Mouse (Mus musculus): ENCODE data around the gene Pqlc2. TPM values are rescaled to one million over a fixed set of nuclear protein-coding genes. Genes with fewer than 3 reads are reported as not detected.

The Pqlc2 gene
- total and polyA plus RNA-seq, 2 experiments from 2014 or later, result 10.9 to 26.5 TPM

GRCm38 (mm10) chr4:139256146-139256545 lies 54.4 kb downstream of the Pqlc2 start:
- Histone ChIP-seq H3K4me1 (ENCODE audit: insufficient read depth, low read length) (peaks cover 3% of the 10 kb centered on the region; the same call in 1 of the 2 replicates), H3K4me3 (ENCODE audit: low read depth, low read length) (no peak overlapping the region), H3K9me3 (ENCODE audit: low read length) (no peaks in the 10 kb centered on the region), H3K4me2 (ENCODE audit: low read depth, low read length, poor library complexity, severe bottlenecking) (no peak overlapping the region), H3K27me3 (ENCODE audit: insufficient read depth, low read length) (no peaks in the 10 kb centered on the region), H3K27ac (ENCODE audit: low read depth, low read length) (no peak overlapping the region), H3K36me3 (ENCODE audit: insufficient read depth, low read length) (peaks cover 33% of the 10 kb centered on the region), H3K9ac (replicated peaks; ENCODE audit: low read length, poor library complexity, severe bottlenecking) (no peak overlapping the region)
- ATAC-seq (ENCODE audit: low FRiP score) (no peak), DNase-seq (ENCODE audit: low spot score) (no peak)
- TF ChIP-seq CTCF (IDR thresholded peaks at IDR 0.05), result no peak
- 89% methylated on average over 4 of the region's 4 CpGs for WGBS

- H3K9me3 ChIP-seq (ENCODE audit: low read length), result no peaks in the 10 kb centered on the region
- TF ChIP-seq CTCF (IDR thresholded peaks at IDR 0.05), result no peak
- H3K27ac ChIP-seq (ENCODE audit: low read depth, low read length), result no peak overlapping the region
- no peak overlapping the region for H3K9ac ChIP-seq (replicated peaks; ENCODE audit: low read length, poor library complexity, severe bottlenecking)
- H3K4me2 ChIP-seq (ENCODE audit: low read depth, low read length, poor library complexity, severe bottlenecking), result no peak overlapping the region
- H3K36me3 ChIP-seq (ENCODE audit: insufficient read depth, low read length), result peaks cover 13% of the 10 kb centered on the region
- DNase-seq (ENCODE audit: low spot score) (no peak), ATAC-seq (ENCODE audit: low FRiP score) (no peak)
- 86% methylated on average over 9 of the region's 9 CpGs for WGBS
- no peak overlapping the region for H3K4me3 ChIP-seq (ENCODE audit: low read depth, low read length)
- no peaks in the 10 kb centered on the region for H3K27me3 ChIP-seq (ENCODE audit: insufficient read depth, low read length)
- peaks cover 3% of the 10 kb centered on the region; the same call in 1 of the 2 replicates for H3K4me1 ChIP-seq (ENCODE audit: insufficient read depth, low read length)
Observed at GRCm38 (mm10) chr4:139253206-139253605, 57.3 kb downstream of the Pqlc2 start.

DNA sequence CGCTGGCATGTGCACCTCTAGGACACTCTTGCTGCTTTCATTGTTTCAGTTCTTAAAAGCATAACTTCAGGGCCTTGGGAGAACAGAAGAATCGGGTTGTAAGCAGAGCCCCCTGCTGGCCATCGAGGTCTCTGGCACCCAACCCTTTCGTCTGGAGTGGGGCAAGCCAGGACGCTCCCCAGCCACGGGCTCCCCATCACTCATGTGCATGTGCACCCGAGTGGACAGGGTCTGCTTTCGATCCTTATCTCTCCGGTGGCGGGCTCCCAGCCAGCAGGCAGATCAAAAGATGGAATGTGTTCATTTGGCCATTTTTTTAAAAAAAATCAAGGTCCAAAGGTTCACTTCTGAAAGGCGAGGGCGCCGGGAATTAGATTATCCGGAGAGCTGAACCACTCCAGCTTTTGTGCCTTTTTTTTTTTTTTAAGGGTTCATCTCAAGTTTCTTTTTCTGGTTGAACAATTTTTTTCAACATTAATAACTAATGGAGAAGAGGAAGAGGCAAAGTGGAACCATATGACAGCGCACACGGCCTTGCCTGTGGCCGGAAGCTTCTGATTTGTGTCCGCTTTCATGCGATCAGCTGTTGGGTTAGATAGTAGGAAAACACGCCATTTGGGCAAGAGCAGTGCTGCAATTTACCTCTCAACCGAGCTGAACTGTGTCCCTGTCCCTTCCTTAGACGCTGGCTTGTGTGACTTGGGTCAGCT lies 58.3 kb downstream of the Pqlc2 start:
- peaks cover 3% of the 10 kb centered on the region; the same call in 1 of the 2 replicates for H3K4me1 ChIP-seq (ENCODE audit: insufficient read depth, low read length)
- no peak overlapping the region for H3K9ac ChIP-seq (replicated peaks; ENCODE audit: low read length, poor library complexity, severe bottlenecking)
- 50% methylated on average over 22 of the region's 22 CpGs for WGBS
- H3K27ac ChIP-seq (ENCODE audit: low read depth, low read length), result peak overlapping the region; percentile 38; the same call in 1 of the 2 replicates
- ATAC-seq (ENCODE audit: low FRiP score) (no peak), DNase-seq (ENCODE audit: low spot score) (peak; percentile 68)
- H3K9me3 ChIP-seq (ENCODE audit: low read length), result no peaks in the 10 kb centered on the region
- no peak overlapping the region for H3K4me2 ChIP-seq (ENCODE audit: low read depth, low read length, poor library complexity, severe bottlenecking)
- peak; percentile 79 for TF ChIP-seq CTCF (IDR thresholded peaks at IDR 0.05)
- peaks cover 7% of the 10 kb centered on the region; the same call in 1 of the 2 replicates for H3K36me3 ChIP-seq (ENCODE audit: insufficient read depth, low read length)
- no peaks in the 10 kb centered on the region for H3K27me3 ChIP-seq (ENCODE audit: insufficient read depth, low read length)
- H3K4me3 ChIP-seq (ENCODE audit: low read depth, low read length), result no peak overlapping the region

GRCm38 (mm10) chr4:139250886-139251285 lies 59.6 kb downstream of the Pqlc2 start:
- Histone ChIP-seq H3K27ac (ENCODE audit: low read depth, low read length) (no peak overlapping the region; the same call in 1 of the 2 replicates), H3K27me3 (ENCODE audit: insufficient read depth, low read length) (no peaks in the 10 kb centered on the region)
- WGBS, result 71% methylated on average over 8 of the region's 8 CpGs

DNA sequence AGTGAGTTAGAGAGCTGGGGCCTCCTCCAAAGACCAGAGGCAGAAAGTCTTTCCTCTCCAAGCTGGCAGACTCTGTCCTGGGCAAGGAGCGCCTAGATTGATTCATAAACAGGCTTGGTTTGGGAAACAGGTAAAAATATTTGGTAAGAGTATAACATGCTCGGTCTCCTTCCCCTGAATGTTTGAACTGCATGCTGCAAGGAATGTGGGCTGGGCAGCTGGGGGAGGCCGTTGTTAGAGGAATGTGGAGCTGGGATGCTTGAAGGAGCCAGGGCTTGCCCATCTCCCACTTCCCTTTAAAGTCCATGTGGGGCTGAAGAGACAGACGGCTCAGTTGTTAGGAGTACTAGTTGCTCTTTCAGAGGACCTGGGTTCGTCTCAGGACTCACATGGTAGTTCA lies 60.5 kb downstream of the Pqlc2 start:
- H3K27me3 ChIP-seq (ENCODE audit: insufficient read depth, low read length), result no peaks in the 10 kb centered on the region
- no peak for ATAC-seq (ENCODE audit: low FRiP score)
- H3K4me2 ChIP-seq (ENCODE audit: low read depth, low read length, poor library complexity, severe bottlenecking), result no peak overlapping the region
- H3K4me1 ChIP-seq (ENCODE audit: insufficient read depth, low read length), result peaks cover 3% of the 10 kb centered on the region; the same call in 1 of the 2 replicates
- H3K27ac ChIP-seq (ENCODE audit: low read depth, low read length), result no peak overlapping the region
- WGBS, result 75% methylated on average over 5 of the region's 5 CpGs
- H3K9ac ChIP-seq (replicated peaks; ENCODE audit: low read length, poor library complexity, severe bottlenecking), result no peak overlapping the region
- TF ChIP-seq CTCF (IDR thresholded peaks at IDR 0.05), result no peak
- 0 out of 2 replicates have a peak, but pooled peaks cover 2% of the 10 kb centered on the region for H3K36me3 ChIP-seq (ENCODE audit: insufficient read depth, low read length)
- DNase-seq (ENCODE audit: low spot score), result no peak
- no peak overlapping the region for H3K4me3 ChIP-seq (ENCODE audit: low read depth, low read length)
- no peaks in the 10 kb centered on the region for H3K9me3 ChIP-seq (ENCODE audit: low read length)

More at GRCm38 (mm10) chr4:139250886-139251285, 59.6 kb downstream of the Pqlc2 start:
- DNase-seq (ENCODE audit: low spot score), result no peak
- Histone ChIP-seq H3K36me3 (ENCODE audit: insufficient read depth, low read length) (0 out of 2 replicates have a peak, but pooled peaks cover 2% of the 10 kb centered on the region), H3K4me2 (ENCODE audit: low read depth, low read length, poor library complexity, severe bottlenecking) (no peak overlapping the region), H3K4me3 (ENCODE audit: low read depth, low read length) (no peak overlapping the region), H3K9me3 (ENCODE audit: low read length) (no peaks in the 10 kb centered on the region), H3K9ac (replicated peaks; ENCODE audit: low read length, poor library complexity, severe bottlenecking) (no peak overlapping the region), H3K4me1 (ENCODE audit: insufficient read depth, low read length) (peaks cover 3% of the 10 kb centered on the region; the same call in 1 of the 2 replicates)
- no peak for ATAC-seq (ENCODE audit: low FRiP score)
- no peak for TF ChIP-seq CTCF (IDR thresholded peaks at IDR 0.05)

DNA sequence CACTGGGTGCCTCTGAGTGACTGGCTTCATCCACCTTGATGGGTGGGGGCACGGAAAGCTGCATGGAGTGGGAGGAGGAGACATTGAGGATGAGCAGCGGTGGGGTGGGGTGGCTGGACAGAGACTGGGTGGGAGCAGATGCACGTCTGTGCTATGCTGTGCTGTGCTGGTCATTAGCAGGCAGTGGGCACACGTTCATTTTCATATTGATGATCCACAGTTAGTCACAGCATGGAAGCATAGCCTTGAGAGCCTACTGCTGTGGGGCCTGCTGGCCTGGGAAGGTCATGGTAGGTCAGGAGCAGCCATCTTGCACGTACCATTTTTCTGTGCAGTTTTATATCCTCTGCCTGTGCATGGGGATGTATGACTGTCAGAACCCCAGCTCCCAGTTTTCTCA lies 61.8 kb downstream of the Pqlc2 start:
- peaks cover 3% of the 10 kb centered on the region; the same call in 1 of the 2 replicates for H3K4me1 ChIP-seq (ENCODE audit: insufficient read depth, low read length)
- H3K9ac ChIP-seq (replicated peaks; ENCODE audit: low read length, poor library complexity, severe bottlenecking), result no peak overlapping the region
- no peaks in the 10 kb centered on the region for H3K27me3 ChIP-seq (ENCODE audit: insufficient read depth, low read length)
- no peaks in the 10 kb centered on the region for H3K9me3 ChIP-seq (ENCODE audit: low read length)
- WGBS, result 61% methylated on average over 5 of the region's 5 CpGs
- H3K4me3 ChIP-seq (ENCODE audit: low read depth, low read length), result no peak overlapping the region
- TF ChIP-seq CTCF (IDR thresholded peaks at IDR 0.05), result no peak
- no peak for DNase-seq (ENCODE audit: low spot score)
- H3K4me2 ChIP-seq (ENCODE audit: low read depth, low read length, poor library complexity, severe bottlenecking), result no peak overlapping the region
- ATAC-seq (ENCODE audit: low FRiP score), result no peak
- no peak overlapping the region for H3K27ac ChIP-seq (ENCODE audit: low read depth, low read length)
- 0 out of 2 replicates have a peak, but pooled peaks cover 2% of the 10 kb centered on the region for H3K36me3 ChIP-seq (ENCODE audit: insufficient read depth, low read length)
